Mouse (Mus musculus) bone marrow macrophage, adult 2 months (primary cell): Measurements from ENCODE around the gene H3f3a.

ENCODE experiments used
- CTCF ChIP-seq: IDR thresholded peaks from 2 replicates; pipeline ENCODE4 v1.5.1; 2012; ENCODE audit warnings: low read depth, mild to moderate bottlenecking, low read length, moderate library complexity
- POLR2A ChIP-seq: IDR thresholded peaks from 2 replicates; pipeline ENCODE4 v1.6.1; 2012; ENCODE audit warnings: mild to moderate bottlenecking, low read depth, low read length, borderline replicate concordance

GRCm38 (mm10) chr1:180762679-180763078, 51.1 kb downstream of the H3f3a start:
- TF ChIP-seq CTCF (no peak), POLR2A (no peak)
